Mouse (Mus musculus): ENCODE measurements around the gene Tnr. TPM values are rescaled to one million over a fixed set of nuclear protein-coding genes. Genes with fewer than 3 reads are reported as not detected.
A peak's percentile ranks its signal among the peaks of the same experiment; 100 is the strongest.

The Tnr gene
- polyA plus RNA-seq, 1 experiment from 2014 or later, result 2.0 TPM

- H3K27me3 ChIP-seq (replicated peaks), result no peaks in the 10 kb centered on the region
- no peak overlapping the region for H3K4me2 ChIP-seq (replicated peaks)
- H3K27ac ChIP-seq, result no peak overlapping the region
- H3K4me3 ChIP-seq, result no peak overlapping the region
- H3K9me3 ChIP-seq, result no peaks in the 10 kb centered on the region
- H3K9ac ChIP-seq, result no peak overlapping the region
- ATAC-seq (ENCODE audit: low FRiP score, low read depth), result no peak
- WGBS, result 32% methylated on average over 5 of the region's 5 CpGs
- no peaks in the 10 kb centered on the region for H3K4me1 ChIP-seq
- no peaks in the 10 kb centered on the region for H3K36me3 ChIP-seq
Measured at GRCm38 (mm10) chr1:159783842-159784241, 260.3 kb downstream of the Tnr start.

DNA sequence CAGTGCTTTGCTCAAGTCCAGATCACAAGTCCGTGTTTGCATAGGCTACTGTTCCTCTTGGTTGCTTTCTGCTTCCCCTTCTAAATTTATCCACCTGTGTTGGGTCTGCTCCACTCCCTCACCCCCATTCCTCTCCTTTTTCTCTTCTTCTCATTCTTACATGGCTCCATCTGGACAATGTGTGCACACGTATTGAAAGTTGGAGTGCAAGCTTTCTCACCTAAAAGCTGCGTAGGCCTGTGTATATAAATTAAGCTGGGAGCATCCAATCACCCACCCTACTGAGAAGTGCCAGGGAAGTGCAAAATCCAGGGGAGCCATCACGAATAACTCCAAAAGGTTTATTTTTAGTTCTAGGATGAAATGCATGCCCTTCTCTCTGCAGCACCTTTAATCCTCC is 264.7 kb downstream of the Tnr start:
- Histone ChIP-seq H3K9me3 (no peaks in the 10 kb centered on the region), H3K4me2 (replicated peaks) (no peak overlapping the region), H3K27ac (no peak overlapping the region), H3K27me3 (replicated peaks) (no peaks in the 10 kb centered on the region), H3K4me1 (no peaks in the 10 kb centered on the region), H3K4me3 (no peak overlapping the region), H3K36me3 (no peaks in the 10 kb centered on the region), H3K9ac (no peak overlapping the region)
- WGBS, result 78% methylated on average over 4 of the region's 4 CpGs
- no peak for ATAC-seq (ENCODE audit: low FRiP score, low read depth)

GRCm38 (mm10) chr1:159792546-159792945 is 269.0 kb downstream of the Tnr start:
- no peaks in the 10 kb centered on the region for H3K36me3 ChIP-seq
- H3K4me3 ChIP-seq, result no peak overlapping the region
- H3K27me3 ChIP-seq (replicated peaks), result no peaks in the 10 kb centered on the region
- 93% methylated on average over 2 of the region's 2 CpGs for WGBS
- no peak for ATAC-seq (ENCODE audit: low FRiP score, low read depth)
- H3K9me3 ChIP-seq, result no peaks in the 10 kb centered on the region
- no peak overlapping the region for H3K4me2 ChIP-seq (replicated peaks)
- no peak overlapping the region for H3K27ac ChIP-seq
- no peak overlapping the region for H3K9ac ChIP-seq
- H3K4me1 ChIP-seq, result no peaks in the 10 kb centered on the region

GRCm38 (mm10) chr1:159796021-159796420 is 272.5 kb downstream of the Tnr start:
- Histone ChIP-seq H3K27me3 (replicated peaks) (no peaks in the 10 kb centered on the region), H3K4me3 (no peak overlapping the region), H3K4me1 (no peaks in the 10 kb centered on the region), H3K4me2 (replicated peaks) (no peak overlapping the region), H3K9me3 (no peaks in the 10 kb centered on the region), H3K9ac (no peak overlapping the region), H3K27ac (no peak overlapping the region), H3K36me3 (no peaks in the 10 kb centered on the region)
- 82% methylated on average over 2 of the region's 2 CpGs for WGBS
- no peak for ATAC-seq (ENCODE audit: low FRiP score, low read depth)

GRCm38 (mm10) chr1:159800366-159800765 is 276.8 kb downstream of the Tnr start:
- no peak overlapping the region for H3K4me3 ChIP-seq
- no peaks in the 10 kb centered on the region for H3K36me3 ChIP-seq
- H3K9ac ChIP-seq, result no peak overlapping the region
- no peak overlapping the region for H3K4me2 ChIP-seq (replicated peaks)
- no peaks in the 10 kb centered on the region; the same call in 1 of the 2 replicates for H3K4me1 ChIP-seq
- H3K9me3 ChIP-seq, result no peaks in the 10 kb centered on the region
- no peak for ATAC-seq (ENCODE audit: low FRiP score, low read depth)
- WGBS, result 90% methylated on average over 5 of the region's 5 CpGs
- no peak overlapping the region for H3K27ac ChIP-seq
- no peaks in the 10 kb centered on the region for H3K27me3 ChIP-seq (replicated peaks)

DNA sequence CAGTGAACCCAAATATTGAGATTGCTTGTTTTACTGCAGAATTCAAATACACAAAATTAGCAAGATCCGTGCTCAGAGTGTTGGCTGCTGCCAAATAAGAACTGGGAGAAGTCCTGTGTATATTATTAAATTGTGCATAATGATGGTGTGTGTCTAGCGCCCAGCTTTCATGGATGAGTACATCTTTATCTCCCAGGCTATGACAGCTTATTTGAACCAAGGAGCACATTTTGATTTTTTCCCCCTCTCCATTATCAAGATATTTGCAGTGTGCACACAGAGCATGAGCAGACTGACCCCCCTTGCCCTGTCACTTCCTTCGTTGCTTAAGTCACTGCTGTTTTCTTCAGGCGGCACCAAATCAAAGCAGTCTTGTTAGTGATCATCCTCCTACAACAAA is 278.2 kb downstream of the Tnr start:
- 79% methylated on average over 4 of the region's 4 CpGs for WGBS
- no peak for ATAC-seq (ENCODE audit: low FRiP score, low read depth)
- no peaks in the 10 kb centered on the region for H3K36me3 ChIP-seq
- H3K9me3 ChIP-seq, result no peaks in the 10 kb centered on the region
- H3K27me3 ChIP-seq (replicated peaks), result no peaks in the 10 kb centered on the region
- H3K9ac ChIP-seq, result no peak overlapping the region
- H3K4me3 ChIP-seq, result no peak overlapping the region
- no peak overlapping the region for H3K4me2 ChIP-seq (replicated peaks)
- no peak overlapping the region for H3K27ac ChIP-seq
- no peaks in the 10 kb centered on the region; the same call in 1 of the 2 replicates for H3K4me1 ChIP-seq

DNA sequence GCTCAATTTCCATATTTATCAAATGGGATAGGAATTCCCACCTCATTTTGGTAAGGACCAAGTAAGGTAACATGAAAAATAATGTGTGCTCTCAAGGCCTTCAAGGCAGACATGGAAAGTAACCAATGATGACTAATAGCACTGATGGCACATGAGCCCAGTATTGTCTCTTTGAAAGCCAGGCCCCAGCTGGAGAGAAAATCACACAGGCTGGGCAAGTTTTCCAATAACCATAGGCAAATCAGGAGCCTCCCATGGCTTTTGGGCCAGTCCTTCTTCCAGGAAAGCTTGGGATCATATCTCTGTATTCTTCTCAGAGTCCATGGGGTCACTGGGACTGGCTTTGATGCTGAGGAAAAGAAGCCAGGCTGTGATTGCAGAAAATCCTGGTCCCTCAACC is 280.1 kb downstream of the Tnr start:
- Histone ChIP-seq H3K27ac (no peak overlapping the region), H3K27me3 (replicated peaks) (no peaks in the 10 kb centered on the region), H3K36me3 (no peaks in the 10 kb centered on the region), H3K9me3 (no peaks in the 10 kb centered on the region), H3K4me3 (no peak overlapping the region), H3K4me2 (replicated peaks) (no peak overlapping the region), H3K4me1 (no peaks in the 10 kb centered on the region; the same call in 1 of the 2 replicates), H3K9ac (no peak overlapping the region)
- ATAC-seq (ENCODE audit: low FRiP score, low read depth), result no peak

DNA sequence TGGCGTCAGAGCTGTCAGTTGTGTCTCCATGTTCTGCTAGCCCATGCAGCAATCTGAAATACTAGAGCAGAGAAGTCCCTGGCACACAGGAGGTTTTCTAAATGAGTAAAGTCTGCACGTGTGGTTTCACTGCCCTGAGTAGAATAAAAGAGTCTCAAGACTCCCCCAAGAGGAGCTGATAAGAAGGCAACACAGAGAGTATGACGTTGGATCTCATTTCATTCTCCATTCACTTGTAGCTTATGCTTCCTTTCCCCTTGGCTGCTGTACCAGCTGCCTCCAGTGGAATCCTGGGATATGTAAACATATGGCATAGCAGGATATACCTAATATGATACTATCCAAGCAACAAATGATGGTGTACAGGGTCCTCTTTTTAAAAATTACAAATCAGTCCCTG is 285.9 kb downstream of the Tnr start:
- ATAC-seq (ENCODE audit: low FRiP score, low read depth), result no peak
- H3K4me3 ChIP-seq, result no peak overlapping the region
- no peaks in the 10 kb centered on the region for H3K9me3 ChIP-seq
- no peak overlapping the region for H3K4me2 ChIP-seq (replicated peaks)
- no peak overlapping the region for H3K27ac ChIP-seq
- H3K9ac ChIP-seq, result no peak overlapping the region
- no peaks in the 10 kb centered on the region for H3K27me3 ChIP-seq (replicated peaks)
- WGBS, result 58% methylated on average over 3 of the region's 3 CpGs
- no peaks in the 10 kb centered on the region for H3K36me3 ChIP-seq
- peaks cover 4% of the 10 kb centered on the region; the same call in 1 of the 2 replicates for H3K4me1 ChIP-seq

DNA sequence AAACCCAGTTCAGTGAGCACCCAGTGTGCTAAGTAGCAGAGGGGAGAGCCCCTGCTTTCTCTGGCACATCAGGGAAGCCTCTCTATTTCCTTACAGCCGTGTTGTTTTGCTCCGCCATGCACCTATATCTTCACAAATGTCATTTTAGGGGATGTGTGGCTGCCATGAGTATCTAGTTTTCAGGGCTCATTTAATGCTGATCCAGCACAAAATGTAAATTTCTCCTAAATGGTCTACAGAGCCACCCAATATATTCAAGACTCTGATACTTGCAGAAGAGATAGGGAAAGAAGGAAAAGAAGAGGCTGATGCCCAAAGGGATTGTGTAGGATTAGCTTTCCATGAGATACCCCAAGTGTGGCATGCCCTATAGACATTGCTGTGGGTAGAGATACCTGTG is 288.2 kb downstream of the Tnr start:
- 89% methylated on average over 2 of the region's 2 CpGs for WGBS
- Histone ChIP-seq H3K9ac (no peak overlapping the region), H3K4me1 (peaks cover 4% of the 10 kb centered on the region; the same call in 1 of the 2 replicates), H3K36me3 (no peaks in the 10 kb centered on the region), H3K4me2 (replicated peaks) (no peak overlapping the region), H3K9me3 (no peaks in the 10 kb centered on the region), H3K27ac (no peak overlapping the region), H3K27me3 (replicated peaks) (no peaks in the 10 kb centered on the region), H3K4me3 (no peak overlapping the region)
- no peak for ATAC-seq (ENCODE audit: low FRiP score, low read depth)

DNA sequence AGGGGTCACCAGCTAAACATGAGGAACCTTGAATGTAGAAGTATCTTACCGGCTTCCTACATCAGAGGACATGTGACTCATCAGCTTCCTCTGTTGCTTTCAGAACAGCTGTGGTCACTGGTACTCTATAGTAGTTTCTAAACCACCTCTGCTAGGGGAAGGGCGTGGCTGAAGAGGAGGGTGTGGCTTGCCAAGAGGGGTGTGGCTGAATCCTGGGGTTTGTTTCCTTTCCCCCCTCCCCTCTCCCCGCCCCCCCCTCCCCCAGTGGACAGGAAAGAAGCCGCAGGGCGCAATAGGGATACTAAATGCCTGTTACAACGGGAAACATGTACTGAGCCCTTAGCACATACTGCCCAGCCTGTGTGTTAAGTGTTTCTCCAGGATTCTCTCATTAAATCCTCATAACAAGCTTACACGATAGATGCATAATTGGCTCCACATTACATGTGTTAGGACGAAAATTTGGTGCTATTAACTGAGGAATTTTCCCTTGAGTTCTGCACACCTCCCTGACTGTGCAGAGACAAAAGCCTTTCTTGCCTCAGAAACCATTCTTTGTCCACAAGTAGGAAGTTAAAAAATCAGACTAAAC is 289.3 kb downstream of the Tnr start:
- no peaks in the 10 kb centered on the region for H3K9me3 ChIP-seq
- H3K27me3 ChIP-seq (replicated peaks), result no peaks in the 10 kb centered on the region
- H3K36me3 ChIP-seq, result no peaks in the 10 kb centered on the region
- WGBS, result 9% methylated on average over 7 of the region's 8 CpGs
- H3K4me3 ChIP-seq, result no peak overlapping the region
- no peak overlapping the region for H3K27ac ChIP-seq
- H3K9ac ChIP-seq, result no peak overlapping the region
- peaks cover 4% of the 10 kb centered on the region; the same call in 1 of the 2 replicates for H3K4me1 ChIP-seq
- H3K4me2 ChIP-seq (replicated peaks), result peak overlapping the region; percentile 21; the same call in 1 of the 2 replicates
- ATAC-seq (ENCODE audit: low FRiP score, low read depth), result peak; percentile 52; the same call in 1 of the 2 replicates

DNA sequence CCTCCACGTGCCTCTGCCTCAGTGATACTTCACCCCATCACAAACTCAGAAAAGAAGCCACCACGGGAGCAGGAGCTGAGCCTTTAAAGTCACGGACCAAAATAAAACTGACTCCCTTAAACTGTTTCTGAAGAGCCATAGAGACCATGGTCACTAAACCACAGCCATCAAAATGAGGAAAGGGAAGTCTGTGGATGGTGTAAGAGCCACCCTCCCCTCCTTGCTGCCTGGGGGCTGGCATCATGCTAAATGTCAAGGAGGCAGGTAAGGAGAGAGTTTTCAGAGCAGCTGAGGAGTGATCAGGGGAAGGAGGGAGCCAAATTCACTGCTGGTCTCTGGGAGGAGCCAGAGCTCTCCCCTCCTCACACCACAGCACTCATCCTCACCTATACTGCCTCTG is 290.8 kb downstream of the Tnr start:
- no peak for ATAC-seq (ENCODE audit: low FRiP score, low read depth)
- no peak overlapping the region for H3K4me2 ChIP-seq (replicated peaks)
- H3K27me3 ChIP-seq (replicated peaks), result no peaks in the 10 kb centered on the region
- no peaks in the 10 kb centered on the region for H3K36me3 ChIP-seq
- no peak overlapping the region for H3K27ac ChIP-seq
- no peak overlapping the region for H3K9ac ChIP-seq
- H3K4me1 ChIP-seq, result peaks cover 4% of the 10 kb centered on the region; the same call in 1 of the 2 replicates
- H3K9me3 ChIP-seq, result no peaks in the 10 kb centered on the region
- 47% methylated on average over 3 of the region's 3 CpGs for WGBS
- H3K4me3 ChIP-seq, result no peak overlapping the region

- Histone ChIP-seq H3K27me3 (replicated peaks) (no peaks in the 10 kb centered on the region), H3K4me3 (no peak overlapping the region), H3K36me3 (no peaks in the 10 kb centered on the region), H3K27ac (no peak overlapping the region), H3K9me3 (no peaks in the 10 kb centered on the region), H3K4me1 (peaks cover 4% of the 10 kb centered on the region; the same call in 1 of the 2 replicates), H3K9ac (no peak overlapping the region), H3K4me2 (replicated peaks) (no peak overlapping the region)
- 53% methylated on average over 8 of the region's 8 CpGs for WGBS
- no peak for ATAC-seq (ENCODE audit: low FRiP score, low read depth)
Measured at GRCm38 (mm10) chr1:159816614-159817371, 293.2 kb downstream of the Tnr start.

GRCm38 (mm10) chr1:159819511-159819910 is 295.9 kb downstream of the Tnr start:
- Histone ChIP-seq H3K36me3 (no peaks in the 10 kb centered on the region), H3K9me3 (no peaks in the 10 kb centered on the region), H3K4me3 (no peak overlapping the region), H3K27ac (no peak overlapping the region), H3K4me1 (no peaks in the 10 kb centered on the region), H3K9ac (no peak overlapping the region), H3K27me3 (replicated peaks) (no peaks in the 10 kb centered on the region), H3K4me2 (replicated peaks) (no peak overlapping the region)
- no peak for ATAC-seq (ENCODE audit: low FRiP score, low read depth)
- whole genome bisulfite sequencing, result 29% methylated on average over 3 of the region's 3 CpGs

All from neural tube, embryonic 12.5 days (tissue).